Mouse (Mus musculus) skeletal muscle tissue, postnatal 0 days (tissue): Measurements from ENCODE around the gene Ifna13. TPM values are rescaled to one million over a fixed set of nuclear protein-coding genes. Genes with fewer than 3 reads are reported as not detected.

Experiments
- polyA plus RNA-seq: library from polyadenylated mRNA; unstranded; fragments of >200 nt; fragmentation: Nextera tagmentation; extraction: Ambion mirVana; gene quantifications from 2 replicates; pipeline ENCODE4 v1.2.1, GENCODE M21; 2015

Ifna13 gene
- not detected in 2 replicates for polyA plus RNA-seq

DNA sequence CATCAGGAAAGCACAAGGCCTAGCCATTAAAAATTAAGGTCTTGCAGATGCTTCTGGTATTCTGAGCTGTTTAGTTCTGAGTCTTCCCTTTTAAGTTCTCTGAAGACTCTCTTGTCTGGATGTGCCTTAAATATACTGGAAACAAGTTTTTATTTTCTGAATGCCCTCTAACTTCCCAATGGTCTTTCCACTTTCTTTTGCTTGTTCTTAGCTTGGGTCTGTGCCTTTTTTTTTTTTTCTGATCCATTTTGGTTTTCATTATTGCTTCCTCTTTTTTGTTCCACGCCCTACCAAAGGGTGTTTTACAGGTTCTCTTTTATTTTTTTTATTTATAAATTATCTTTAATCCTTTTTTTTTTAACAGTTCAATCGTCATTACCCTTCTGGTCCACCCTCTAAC lies at the start of gene Ifna13:
Gene Ifna13 (minus strand): TSS at position 101 of the 400 bp plus-strand sequence.

DNA sequence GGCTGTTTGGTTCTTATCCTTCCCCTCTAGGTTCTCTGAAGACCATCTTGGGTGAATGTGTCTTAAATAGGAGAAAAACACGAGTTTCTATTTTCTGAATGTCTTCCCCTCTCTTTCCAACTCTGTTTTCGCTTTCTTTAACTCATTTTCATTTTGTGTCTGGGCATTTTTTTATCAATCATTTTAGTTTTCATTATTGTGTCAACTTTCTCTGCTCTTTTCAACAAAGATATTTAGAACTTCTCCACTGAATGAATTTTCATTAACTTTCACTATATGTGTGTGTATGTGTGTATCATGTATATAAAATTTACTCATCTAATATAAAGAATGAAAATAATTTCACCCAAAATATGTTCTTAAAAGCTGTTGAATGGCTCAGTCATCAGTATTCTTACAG lies 47.0 kb upstream of the Ifna13 start, which contains the start of gene Ifnab:
Gene Ifnab (minus strand): TSS at position 101 of the 400 bp plus-strand sequence.

DNA sequence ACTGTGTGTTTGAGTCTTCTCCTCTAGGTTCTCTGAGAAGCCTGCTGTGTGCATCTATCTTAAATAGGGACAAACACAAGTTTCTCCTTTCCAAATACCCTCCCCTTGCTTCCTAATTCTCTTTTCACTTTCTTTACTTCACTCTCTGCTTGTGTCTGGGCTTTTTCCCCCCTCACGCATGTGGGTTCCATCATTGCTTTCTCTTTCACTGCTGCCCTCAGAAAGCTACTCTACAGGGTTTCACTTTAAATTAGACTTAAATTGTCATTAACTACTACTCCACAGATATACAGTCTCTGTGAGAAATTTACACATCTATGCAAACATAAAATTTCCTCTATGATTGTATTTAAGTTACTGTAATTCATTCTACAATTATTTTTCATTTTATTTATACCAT lies 39.6 kb upstream of the Ifna13 start, which contains the start of gene Ifna2:
Gene Ifna2 (minus strand): TSS at position 101 of the 400 bp plus-strand sequence.

DNA sequence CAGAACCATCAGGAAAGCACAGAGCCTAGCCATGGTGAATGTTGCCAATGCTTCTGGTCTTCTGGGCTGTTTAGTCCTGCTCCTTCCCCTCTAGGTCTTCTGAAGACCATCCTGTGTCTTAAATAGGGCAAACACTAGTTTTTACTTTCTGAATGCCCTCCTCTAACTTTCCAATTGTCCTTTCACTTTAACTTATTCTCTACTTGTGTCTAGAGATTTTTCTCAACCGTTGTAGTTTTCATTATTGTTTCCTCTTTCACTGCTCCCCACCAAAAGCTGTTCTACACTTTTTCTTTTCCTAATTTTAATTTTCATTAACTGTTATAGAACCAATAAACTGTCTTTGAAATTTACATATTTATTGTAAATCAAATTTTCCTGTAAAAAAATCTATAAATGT lies 32.6 kb upstream of the Ifna13 start, which contains the start of gene Ifna16:
Gene Ifna16 (minus strand): TSS at position 101 of the 400 bp plus-strand sequence.

DNA sequence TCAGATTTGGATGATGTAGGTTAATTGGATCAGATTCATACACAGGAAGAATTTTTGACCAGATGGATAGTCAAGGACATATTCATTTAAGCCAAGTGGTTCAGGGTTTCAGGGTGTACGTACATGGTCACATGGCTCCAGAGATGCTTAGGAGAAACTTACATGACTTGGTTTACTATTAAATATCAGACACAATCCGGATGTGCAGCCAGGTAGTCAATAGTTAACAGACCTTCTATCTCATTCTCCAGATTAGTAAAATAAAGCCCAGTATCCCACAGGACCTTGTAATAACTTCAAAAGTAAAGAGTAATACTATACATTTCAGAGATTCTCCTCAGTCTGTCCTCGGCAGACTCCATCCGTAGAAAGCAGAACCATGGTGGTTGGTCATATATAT lies 9.9 kb downstream of the Ifna13 start, which contains the start of gene C87499:
Gene C87499 (minus strand): TSS at position 101 of the 400 bp plus-strand sequence.

DNA sequence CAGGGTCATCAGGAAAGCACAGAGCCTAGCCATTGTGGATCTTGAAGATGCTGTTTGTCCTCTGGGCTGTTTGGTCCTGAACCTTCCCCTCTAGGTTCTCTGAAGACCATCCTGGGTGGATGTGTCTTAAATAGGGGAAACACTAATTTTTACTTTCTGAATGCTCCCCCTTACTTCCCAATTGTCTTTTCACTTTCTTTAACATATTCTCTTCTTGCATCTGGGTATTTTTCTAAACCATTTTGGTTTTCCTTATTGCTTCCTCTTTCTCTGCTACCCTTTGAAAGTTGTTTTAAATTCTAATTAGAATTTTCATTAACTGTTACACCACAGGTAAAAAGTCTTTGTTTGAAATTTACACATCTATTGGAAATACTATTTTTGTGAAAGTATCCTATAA lies 41.0 kb downstream of the Ifna13 start, which contains the start of gene Ifna12:
Gene Ifna12 (minus strand): TSS at position 101 of the 400 bp plus-strand sequence.

Other genes starting within 250 kb of the Ifna13 start
- 6.1 and 7.3 TPM in 2 replicates for gene Hacd4, start 205.5 kb downstream of the Ifna13 start, polyA plus RNA-seq
- not detected in 2 replicates for gene Ifnb1, start 121.7 kb downstream of the Ifna13 start, polyA plus RNA-seq
- gene Ifna15, start 86.2 kb downstream of the Ifna13 start, polyA plus RNA-seq = not detected in 2 replicates
- gene Ifna14, start 72.7 kb downstream of the Ifna13 start, polyA plus RNA-seq = not detected in 2 replicates
- gene Ifna9, start 52.1 kb downstream of the Ifna13 start, polyA plus RNA-seq = not detected in 2 replicates
- gene Ifna12, start 41.1 kb downstream of the Ifna13 start, polyA plus RNA-seq = not detected in 2 replicates
- not detected in 2 replicates for gene C87499, start 10.0 kb downstream of the Ifna13 start, polyA plus RNA-seq
- not detected in 2 replicates for gene Ifna16, start 32.5 kb upstream of the Ifna13 start, polyA plus RNA-seq
- not detected in 2 replicates for gene Ifna2, start 39.5 kb upstream of the Ifna13 start, polyA plus RNA-seq
- gene Ifnab, start 46.9 kb upstream of the Ifna13 start, polyA plus RNA-seq = not detected in 2 replicates
- gene Gm26566, start 77.3 kb upstream of the Ifna13 start, polyA plus RNA-seq = 0.13 and 0.36 TPM in 2 replicates
- gene Klhl9, start 78.0 kb upstream of the Ifna13 start, polyA plus RNA-seq = 48.9 and 52.6 TPM in 2 replicates
- not detected in 2 replicates for gene Gm13271, start 110.4 kb upstream of the Ifna13 start, polyA plus RNA-seq
- gene Gm13283, start 115.7 kb upstream of the Ifna13 start, polyA plus RNA-seq = 0.15 and 0.18 TPM in 2 replicates
- gene Gm13290, start 129.4 kb upstream of the Ifna13 start, polyA plus RNA-seq = 0.15 TPM in 1 of 2 replicates, not detected in the other
- gene Gm13289, start 132.5 kb upstream of the Ifna13 start, polyA plus RNA-seq = not detected in 2 replicates
- gene Gm13272, start 135.4 kb upstream of the Ifna13 start, polyA plus RNA-seq = not detected in 2 replicates
- gene Ifnz, start 137.7 kb upstream of the Ifna13 start, polyA plus RNA-seq = 0.26 and 0.27 TPM in 2 replicates
- gene Gm13276, start 141.2 kb upstream of the Ifna13 start, polyA plus RNA-seq = not detected in 2 replicates
- not detected in 2 replicates for gene Gm13277, start 144.2 kb upstream of the Ifna13 start, polyA plus RNA-seq
- not detected in 2 replicates for gene Gm13278, start 147.1 kb upstream of the Ifna13 start, polyA plus RNA-seq
- not detected in 2 replicates for gene Gm13275, start 150.0 kb upstream of the Ifna13 start, polyA plus RNA-seq
- not detected in 2 replicates for gene Gm13279, start 152.9 kb upstream of the Ifna13 start, polyA plus RNA-seq
- gene Gm13285, start 155.2 kb upstream of the Ifna13 start, polyA plus RNA-seq = 0.47 and 1.0 TPM in 2 replicates
- gene Gm13287, start 158.8 kb upstream of the Ifna13 start, polyA plus RNA-seq = not detected in 2 replicates
- gene Gm13288, start 161.1 kb upstream of the Ifna13 start, polyA plus RNA-seq = 0.10 TPM in 1 of 2 replicates, not detected in the other
- not detected in 2 replicates for gene Ifna7, start 171.8 kb upstream of the Ifna13 start, polyA plus RNA-seq
- gene Ifna11, start 175.5 kb upstream of the Ifna13 start, polyA plus RNA-seq = not detected in 2 replicates
- gene Ifna6, start 183.0 kb upstream of the Ifna13 start, polyA plus RNA-seq = not detected in 2 replicates
- gene Ifna5, start 191.1 kb upstream of the Ifna13 start, polyA plus RNA-seq = not detected in 2 replicates
- not detected in 2 replicates for gene Ifna4, start 197.4 kb upstream of the Ifna13 start, polyA plus RNA-seq
- gene Ifna1, start 205.6 kb upstream of the Ifna13 start, polyA plus RNA-seq = not detected in 2 replicates
- not detected in 2 replicates for gene Ifne, start 235.7 kb upstream of the Ifna13 start, polyA plus RNA-seq